Mouse (Mus musculus): ENCODE data around the gene Ndufb4.
"Not testable (repeated sequence)": the region's sequence is repeated elsewhere in the genome, so short reads cannot be mapped to it uniquely, and the experiment has no call there.

Ndufb4 gene

DNA sequence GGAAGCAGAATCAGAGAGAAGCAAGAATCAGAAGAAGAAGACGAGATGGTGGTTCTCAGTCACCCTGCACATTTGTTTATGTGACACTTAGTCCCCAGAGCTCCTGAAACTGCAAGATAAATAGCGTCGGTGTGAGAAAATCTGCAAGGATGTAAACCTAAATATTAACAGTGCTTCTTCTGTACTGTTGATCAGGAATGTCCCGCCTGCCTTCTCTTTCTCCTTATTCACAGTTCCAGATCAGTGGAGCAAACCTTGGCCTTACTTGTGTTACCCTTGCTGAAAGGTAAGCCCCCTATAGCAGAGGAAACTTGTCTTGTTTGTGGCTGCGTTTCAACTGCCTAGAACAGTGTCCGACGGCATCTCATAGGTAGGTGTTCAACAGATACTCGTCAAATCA lies 23.3 kb upstream of the Ndufb4 start:
- DNase-seq (ENCODE audit: low read depth), result no peak

DNA sequence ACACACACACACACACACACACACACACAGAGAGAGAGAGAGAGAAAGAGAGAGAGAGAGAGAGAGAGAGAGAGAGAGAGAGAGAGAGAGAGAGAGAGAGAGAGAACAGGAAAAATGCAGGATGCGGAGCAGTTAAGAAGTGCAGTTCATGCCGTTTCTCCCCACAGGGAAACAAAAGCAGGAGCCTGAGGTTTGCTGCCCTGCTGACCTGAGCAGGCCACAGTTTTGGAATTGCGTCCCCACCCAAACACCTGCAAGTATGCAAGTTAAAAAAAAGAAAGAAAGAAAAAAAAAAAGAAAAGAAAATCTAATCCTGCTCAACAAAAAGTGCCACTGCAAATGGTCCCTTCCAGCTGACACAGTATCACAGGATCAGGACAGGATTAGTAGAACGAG lies 22.4 kb upstream of the Ndufb4 start:
- no peak for DNase-seq (ENCODE audit: low read depth)

DNA sequence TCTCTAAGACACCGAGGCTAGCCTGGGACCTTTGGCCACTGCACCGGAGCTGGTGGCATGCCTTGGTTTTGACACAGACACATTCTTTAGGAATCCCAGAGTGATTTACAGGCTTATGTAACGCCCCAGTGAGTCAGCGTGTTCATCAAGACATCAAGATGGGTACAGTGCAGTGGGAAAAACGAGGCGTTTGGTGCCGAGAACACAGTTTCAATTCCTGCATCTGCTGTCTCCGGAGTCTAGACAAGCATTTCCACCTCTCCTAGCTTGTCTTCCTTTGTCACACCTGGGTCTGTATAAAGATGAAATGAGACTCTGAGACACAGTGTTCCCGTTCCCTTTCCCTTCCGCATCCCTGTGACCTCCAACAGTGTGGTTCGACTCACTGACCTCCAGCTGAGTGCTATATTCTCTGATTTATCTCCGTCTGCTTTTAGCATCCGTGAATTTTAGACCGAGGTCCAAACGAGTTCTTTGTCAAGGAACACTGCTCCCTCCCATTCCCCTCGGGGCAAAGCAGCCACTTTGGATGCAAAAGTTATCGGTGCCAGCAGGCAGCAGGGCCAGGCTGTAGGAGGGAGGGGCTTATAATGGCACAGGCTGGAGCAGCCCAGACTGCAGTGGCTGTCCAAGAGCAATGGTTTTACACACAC lies 21.9 kb upstream of the Ndufb4 start:
- no peak for DNase-seq (ENCODE audit: low read depth)

DNA sequence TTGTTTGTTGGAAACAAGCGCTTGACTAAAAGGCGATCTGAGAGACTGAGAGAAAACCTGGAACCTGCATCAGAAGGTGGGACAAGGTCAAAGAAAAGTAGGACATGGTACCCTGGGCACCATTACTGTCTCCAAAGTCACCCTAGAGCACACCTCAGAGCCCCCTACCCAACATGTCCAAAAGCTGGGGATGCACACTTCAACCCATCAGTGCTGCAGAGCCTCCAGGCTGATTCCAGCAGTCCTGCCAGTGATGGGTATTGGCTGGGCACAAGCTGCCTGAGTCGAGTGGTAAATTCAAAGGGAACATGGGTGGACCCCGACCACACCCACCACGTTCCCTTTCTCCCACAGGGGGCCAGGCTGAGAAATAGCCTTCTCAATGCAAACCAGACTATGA lies 21.1 kb upstream of the Ndufb4 start:
- DNase-seq (ENCODE audit: low read depth), result no peak

DNA sequence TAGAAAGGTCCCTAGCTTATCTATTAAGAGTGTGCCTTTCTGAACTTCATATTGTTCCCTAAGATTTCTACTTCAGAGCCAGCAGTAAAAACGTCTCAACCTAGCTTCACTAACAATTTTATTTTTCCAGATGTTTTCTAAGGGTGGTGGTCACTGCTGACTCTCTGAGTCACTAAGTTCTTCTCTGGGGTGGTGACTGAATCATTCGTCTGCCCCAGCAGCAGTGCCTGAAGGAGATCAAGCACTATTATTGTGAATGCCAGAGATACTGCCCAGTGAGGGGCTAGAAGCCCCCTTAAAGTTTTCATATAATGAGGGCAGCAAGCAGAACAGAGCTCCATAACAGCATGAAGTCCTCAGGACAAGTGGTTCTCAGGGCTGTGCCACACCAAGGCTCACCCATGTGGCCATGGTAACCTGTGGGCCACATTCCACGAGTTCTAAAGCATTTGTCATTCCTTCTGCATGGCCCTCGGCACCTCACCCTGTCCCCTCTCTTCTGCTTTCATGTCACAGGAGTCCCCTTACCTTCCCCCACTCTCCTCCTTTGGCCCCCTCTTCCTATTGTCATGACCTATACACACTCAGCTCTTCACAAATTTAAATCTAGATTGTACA lies 16.5 kb upstream of the Ndufb4 start:
- DNase-seq (ENCODE audit: low read depth), result no peak

DNA sequence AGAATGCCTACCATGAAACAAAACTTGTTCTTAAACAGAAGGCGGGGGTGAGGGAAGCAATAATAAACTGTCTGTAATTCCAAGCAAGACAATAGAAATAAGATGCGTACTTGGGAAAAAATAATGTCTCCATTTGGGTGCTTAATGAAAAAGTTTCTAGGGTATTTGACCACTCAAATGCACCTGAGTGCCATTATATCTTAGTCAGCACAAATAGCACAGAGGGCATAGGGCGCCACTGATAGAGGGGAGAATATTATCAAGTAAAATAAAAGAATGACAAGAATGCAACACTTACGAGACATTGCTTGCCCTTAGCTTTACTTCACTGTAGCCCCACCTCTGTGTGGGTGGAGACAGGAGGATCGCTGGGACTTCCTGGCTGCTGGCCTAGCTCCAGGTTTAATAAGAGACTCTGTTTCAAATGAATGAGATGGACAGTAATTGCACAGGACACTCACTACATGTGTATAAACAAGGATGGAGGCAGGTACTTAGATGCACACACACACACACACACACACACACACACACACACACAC lies 11.2 kb upstream of the Ndufb4 start:
- no peak for DNase-seq (ENCODE audit: low read depth)

DNA sequence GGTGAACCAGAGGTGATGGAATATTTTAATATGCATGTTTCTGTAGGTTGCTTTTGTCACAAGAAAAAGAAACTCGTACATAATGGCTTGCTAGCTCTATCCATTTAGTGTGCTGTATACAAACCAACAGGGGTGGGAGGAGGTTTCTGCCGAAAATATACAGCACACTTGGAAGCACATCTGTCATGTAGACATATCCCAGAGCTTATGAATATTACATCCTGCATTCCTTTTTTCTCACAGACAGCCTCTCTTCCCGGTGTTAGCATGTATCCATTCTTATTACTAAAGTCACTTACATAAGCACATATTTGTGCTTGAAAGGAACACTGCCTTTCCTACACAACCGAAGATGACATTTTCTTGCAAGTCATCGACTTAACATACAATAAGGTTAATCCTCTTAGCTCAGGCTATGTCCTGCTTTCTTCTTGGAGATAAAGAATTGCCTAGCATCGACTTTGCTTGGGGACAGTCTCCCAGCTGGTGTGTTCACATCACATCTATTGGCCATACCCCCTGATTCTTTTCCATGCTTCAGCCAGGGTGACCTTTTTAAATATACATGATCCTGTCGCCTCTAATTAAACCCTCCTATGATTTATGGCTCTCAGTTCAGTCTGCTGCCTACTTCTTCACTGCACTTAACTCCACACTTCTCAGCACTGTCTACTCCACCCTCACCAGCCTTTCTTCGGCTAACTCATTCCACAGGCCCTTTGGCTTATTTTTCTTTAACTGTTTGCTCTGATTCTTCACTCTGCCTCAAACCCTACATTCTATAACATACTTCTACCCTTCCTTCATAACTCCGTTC lies 9.6 kb upstream of the Ndufb4 start:
- DNase-seq (ENCODE audit: low read depth), result no peak

DNA sequence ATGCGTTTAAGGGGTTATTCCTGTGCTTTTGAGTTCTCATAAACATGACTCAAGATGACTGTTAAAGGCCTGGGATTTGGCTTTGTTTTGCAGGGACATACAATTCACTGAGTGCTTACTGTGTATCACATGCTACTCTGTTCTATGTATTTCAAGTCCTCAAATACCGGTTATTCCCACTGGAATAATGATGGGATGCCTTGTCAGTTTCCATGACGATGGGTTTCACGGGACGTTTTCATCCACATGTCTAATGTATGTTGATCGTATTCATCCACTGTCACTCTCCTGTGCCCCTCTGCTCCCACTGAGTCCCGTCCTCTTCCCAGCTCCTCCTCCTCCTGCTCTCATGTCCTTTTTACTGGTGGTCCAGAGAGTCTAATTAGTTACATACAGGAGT lies 2.5 kb upstream of the Ndufb4 start:
- no peak for DNase-seq (ENCODE audit: low read depth)

DNA sequence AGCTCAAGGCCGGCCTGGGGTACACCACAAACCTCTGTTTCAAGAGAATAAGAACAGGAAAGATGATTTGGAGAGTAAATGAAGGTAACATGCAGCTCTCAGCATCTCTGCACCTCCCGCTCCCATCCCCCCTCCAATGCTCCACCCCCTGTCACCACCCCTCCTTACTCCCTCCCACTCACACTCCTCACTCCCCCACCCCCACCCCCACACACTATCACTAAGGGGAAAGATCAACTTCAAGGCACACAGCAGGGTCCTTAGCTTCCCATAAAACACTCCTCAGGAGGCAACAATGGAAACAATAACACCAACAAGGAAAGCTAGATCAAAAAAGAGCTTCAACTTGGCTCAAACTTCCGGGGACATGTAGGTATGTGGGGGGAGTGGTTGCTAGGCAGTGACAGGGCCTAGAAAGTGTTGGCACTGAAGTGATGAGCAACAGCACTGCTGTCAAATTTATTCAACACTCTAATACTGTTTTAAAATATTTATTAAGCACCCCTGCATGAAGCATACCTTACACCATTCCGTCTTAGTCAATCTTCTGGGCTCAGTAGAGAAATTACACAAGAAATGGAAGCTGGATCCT lies 1.6 kb upstream of the Ndufb4 start:
- no peak for DNase-seq (ENCODE audit: low read depth)

DNA sequence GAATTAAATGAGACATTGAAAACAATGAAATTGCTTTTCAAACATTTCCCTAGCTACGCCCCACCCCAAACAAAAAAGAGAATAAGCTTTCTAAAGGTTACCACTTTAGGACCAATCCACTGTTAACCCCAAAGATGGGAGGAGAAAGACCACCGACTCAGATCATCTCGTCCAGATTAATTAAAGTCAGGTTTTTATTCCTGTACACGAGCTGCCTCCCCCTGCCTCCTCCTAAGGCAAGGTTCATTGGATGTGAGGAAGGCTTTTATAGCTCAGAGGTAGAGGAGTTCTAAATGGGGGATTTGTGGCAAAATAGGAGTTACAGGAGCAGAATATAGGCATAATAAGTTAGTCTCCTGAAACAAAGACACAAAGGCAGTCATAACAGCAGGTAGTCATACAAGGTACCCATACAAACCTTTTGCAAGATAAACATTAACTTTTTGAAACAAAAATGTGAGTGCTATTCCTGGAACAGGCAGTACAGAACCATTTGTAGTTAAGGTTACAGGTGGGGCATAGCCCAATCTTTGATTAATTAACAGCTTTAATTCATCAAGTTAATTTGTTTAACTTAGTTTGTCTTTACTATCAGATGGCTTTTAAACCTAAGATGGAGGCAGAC lies 690 bp upstream of the Ndufb4 start:
- no peak for DNase-seq (ENCODE audit: low read depth)

DNA sequence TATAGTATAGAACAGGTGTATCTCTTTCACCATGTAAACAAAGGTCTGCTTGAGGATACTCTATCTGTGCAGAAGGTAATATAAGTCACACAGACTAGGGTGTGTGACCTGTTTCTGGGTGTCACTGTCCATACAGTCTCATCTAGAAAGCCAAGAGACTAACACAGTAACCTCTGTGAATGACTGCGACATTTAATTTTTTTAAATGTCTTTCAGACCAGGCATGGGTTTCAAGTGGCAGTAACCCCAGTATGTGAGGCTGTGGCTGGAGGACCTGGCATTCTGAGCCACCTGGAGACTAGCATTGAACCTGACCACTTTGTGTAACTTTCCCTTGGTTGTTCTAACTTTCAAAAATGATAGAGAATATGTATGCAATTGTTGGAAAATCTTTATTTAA lies 1.2 kb downstream of the Ndufb4 start:
- DNase-seq (ENCODE audit: low read depth), result no peak

DNA sequence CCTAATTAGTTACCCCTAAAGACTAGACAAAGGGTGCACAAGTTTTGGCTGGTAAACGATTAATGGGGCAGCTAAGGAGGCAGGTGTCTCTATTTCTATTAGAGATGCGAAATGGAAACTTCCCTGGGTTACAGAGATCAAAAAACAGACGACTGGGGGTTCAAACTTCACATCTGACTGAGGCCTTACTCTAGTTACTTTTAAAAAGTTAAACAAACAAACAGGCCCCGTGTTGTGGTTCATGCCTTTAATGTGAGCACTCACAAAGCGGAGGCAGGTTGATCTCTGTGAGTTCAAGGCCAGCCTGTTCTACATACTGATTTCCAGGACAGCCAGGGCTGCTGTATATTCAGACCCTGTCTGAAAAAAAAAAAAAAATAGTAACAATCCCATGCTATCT lies 1.6 kb downstream of the Ndufb4 start:
- no peak for DNase-seq (ENCODE audit: low read depth)

DNA sequence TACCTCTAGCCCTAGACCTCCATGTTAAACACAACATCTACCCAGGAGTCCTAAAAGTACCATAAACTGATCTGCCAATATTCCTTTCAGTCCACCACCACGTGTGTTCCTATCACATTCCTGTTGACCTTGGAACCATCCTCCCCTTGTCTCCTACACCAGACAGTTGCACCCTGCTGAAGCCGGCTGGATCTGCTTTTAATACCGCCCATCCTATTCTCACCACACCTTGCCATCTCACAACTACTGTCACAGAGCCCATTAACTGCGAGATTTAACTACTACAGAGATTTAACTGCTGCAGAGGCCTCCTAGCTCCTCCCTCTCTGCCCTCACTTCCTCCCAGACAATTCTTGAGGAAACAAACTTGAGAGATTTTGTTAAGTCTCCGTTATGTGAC lies 2.8 kb downstream of the Ndufb4 start:
- no peak for DNase-seq (ENCODE audit: low read depth)

DNA sequence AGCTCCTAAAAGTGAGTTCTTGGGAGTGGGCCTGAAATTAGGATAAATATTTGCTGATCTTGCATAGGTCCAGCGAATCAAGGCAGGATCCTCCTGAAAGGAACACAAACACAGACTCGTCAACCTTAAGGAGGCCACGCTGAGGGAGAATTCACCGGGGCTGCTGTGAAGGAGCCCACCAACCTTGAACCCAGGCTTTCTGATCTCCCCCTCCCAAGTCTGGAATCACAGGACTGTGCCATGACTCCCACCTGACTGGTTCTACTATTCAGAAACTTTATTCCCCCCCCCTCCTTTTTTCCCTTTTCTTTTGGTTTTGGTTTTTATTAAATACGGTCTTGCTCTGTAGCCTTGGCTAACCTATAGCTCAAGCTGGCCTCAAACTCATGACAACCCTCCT lies 5.2 kb downstream of the Ndufb4 start:
- no peak for DNase-seq (ENCODE audit: low read depth)

DNA sequence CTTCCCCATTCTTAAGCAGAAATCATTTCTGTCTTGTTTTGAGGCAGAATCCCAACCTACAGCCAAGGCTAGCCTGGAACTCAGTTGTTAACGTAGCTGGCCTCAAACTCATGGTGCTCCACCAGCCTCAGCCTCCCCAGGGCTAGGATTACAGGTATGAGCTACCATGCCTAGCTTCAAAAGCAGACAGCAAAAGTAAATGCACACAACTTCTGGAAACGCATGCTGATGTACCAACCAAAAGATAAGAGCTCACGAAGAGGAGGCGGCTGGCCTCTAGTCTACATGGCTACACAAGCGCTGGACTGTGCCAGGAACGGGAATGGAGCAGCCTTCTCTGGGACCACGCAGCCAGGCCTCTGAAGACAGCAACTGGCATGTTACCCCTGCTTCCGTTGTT lies 6.3 kb downstream of the Ndufb4 start:
- DNase-seq (ENCODE audit: low read depth), result no peak

DNA sequence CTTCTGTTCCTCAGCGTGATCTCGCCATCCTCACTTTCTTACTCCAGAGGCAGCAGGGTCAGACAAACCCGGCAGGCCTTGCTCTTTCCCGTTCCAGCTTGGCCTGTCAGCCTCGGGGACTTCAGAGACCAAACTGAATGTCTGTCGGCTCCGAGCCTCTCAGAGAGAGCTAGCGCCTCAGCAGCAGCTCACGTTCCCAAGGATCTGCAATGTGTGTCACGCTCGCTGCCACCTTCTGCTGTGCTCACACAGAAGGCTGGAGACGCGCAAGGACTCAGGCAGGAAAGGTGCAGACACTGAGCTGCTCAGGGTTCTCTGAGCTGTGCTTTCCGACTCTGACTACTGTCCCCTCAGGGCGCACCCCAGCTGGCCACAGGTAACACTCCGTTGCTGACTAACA lies 7.2 kb downstream of the Ndufb4 start:
- no peak for DNase-seq (ENCODE audit: low read depth)

DNA sequence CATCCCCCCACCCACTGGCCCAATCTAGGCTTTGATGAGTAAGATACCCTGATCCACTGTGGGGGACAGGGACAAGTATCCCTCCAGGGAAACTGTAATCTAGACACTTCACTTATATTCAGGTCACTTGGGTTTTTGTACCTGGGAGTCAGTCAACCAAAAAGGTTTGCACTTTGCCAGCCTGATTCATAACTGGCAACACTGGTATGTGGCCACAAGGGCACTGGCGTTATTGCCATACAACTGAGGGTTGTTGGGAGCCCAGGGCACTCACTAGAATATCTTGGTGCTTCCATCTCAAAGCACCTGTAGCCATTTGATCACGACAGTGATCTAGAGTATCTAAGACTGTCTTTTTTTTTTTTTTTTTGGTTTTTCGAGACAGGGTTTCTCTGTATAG lies 8.5 kb downstream of the Ndufb4 start:
- no peak for DNase-seq (ENCODE audit: low read depth)

DNA sequence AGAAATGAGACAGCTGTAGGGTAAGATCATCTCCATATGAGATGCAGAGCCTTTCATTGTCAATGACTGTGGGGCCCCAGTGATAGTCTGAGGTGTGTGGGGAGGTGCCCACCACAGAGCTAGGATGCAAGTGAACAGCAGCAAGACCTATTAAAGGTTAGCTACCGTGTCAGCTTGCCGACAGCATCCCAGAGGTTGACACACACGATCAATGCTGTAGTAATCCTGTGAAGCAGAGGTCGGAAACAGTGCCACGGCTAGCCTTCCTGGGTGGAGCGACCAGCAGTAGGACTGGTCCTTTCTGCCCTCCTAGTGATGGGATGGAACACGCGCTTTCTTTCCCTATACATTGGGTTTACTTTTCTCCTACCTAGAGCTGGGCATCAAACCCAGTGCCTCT lies 9.0 kb downstream of the Ndufb4 start:
- DNase-seq (ENCODE audit: low read depth), result no peak

DNA sequence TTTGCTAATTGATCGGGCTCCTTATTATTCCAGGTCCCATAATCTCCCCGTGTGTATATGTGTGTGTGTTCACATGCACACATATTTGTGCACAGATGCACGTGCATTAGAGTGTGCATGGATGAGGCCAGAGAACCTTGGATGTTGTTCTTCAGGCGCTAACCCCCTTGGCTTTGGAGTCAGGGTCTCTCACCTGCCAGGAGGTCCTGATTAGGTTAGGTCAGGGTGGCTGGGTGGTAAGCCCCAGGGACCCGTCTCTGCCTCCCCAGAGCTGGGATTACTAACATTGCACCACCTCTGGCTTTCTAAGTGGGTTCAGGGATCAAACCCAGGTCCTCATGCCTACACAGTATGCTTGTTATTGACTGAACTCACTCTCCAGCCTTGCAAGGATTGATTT lies 9.8 kb downstream of the Ndufb4 start:
- DNase-seq (ENCODE audit: low read depth), result no peak

DNA sequence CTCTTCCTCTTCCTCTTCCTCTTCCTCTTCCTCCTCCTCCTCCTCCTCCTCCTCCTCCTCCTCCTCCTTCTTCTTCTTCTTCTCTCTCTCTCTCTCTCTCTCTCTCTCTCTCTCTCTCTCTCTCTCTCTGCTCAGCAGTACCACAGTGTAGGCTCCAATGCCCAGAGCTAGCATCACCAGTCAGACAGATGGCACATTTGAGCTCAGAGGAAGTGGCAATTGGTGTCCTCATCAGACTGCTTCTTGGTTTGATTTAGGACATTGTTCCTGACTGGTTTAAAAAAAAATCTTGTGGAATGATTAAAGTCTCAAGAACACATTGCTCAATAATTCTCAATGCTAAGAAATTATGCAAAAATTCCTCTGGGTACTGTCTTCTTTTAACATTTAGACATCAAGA lies 13.7 kb downstream of the Ndufb4 start:
- not testable (repeated sequence) for DNase-seq (ENCODE audit: low read depth)

DNA sequence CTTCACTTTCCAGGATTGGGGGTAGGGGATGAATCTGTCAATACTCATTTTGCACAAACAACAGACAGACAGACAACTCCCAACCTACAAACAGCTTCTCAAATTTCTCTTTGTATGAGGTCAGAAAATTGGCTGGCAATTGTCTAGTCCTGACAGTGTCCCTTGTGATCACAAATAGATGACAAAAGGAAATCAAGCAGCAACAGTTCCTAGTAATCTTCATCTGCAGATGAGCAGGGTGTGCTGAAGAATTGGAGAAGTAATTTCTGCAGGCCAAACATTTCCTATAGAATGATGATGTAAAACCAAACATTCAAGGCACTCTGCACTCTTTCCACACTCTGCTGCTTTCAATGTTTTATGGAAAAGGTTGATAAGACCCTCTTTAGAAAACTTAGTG lies 16.5 kb downstream of the Ndufb4 start:
- no peak for DNase-seq (ENCODE audit: low read depth)

DNA sequence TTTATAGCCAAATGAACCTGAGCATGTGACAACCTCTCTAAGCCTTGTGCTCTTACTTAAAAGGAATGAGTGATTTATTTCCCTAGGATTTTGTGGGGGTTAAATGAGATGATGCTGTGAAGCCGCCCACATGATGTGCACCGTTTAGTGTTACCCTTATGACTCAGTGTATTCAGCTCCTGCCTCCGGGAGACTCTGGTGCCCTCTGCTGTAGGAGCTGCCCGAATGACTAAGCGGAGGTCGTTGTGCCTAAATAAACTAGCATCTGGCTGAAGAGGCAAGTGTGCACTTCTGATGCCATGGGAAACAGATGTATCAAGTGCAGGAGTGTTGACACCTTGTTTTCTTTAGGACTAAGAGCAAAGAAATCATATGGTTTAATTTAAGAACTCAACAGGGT lies 18.1 kb downstream of the Ndufb4 start:
- no peak for DNase-seq (ENCODE audit: low read depth)

All from c-Kit-positive CD71-positive TER-119-negative erythroid progenitor cells, embryonic 14.5 days (primary cell).